Mouse (Mus musculus): ENCODE data around the gene Prc1.

- TF ChIP-seq CTCF (IDR thresholded peaks at IDR 0.05; ENCODE audit: low read depth, low read length), result no peak
- TF ChIP-seq POLR2A (IDR thresholded peaks at IDR 0.05; ENCODE audit: extremely low read depth, insufficient read depth, low read length), result no peak
Measured at GRCm38 (mm10) chr7:80276374-80276773, 17.9 kb upstream of the Prc1 start.
